Mouse (Mus musculus): ENCODE measurements at regions not wholly inside any gene's neighbourhood (a gene's known extent, or its start where the extent isn't known, plus 50 kb on each side); places are given as distances from the start of the nearest gene placed in this dataset.

- no peak for TF ChIP-seq CTCF (IDR thresholded peaks at IDR 0.05; ENCODE audit: insufficient read depth, low read length)
- TF ChIP-seq POLR2A (IDR thresholded peaks at IDR 0.05; ENCODE audit: borderline replicate concordance, extremely low read depth, low read depth, low read length): no peak
These were observed 146.2 kb upstream of the Rybp start for GRCm38 (mm10) chr6:100433534-100433867.
